Mouse (Mus musculus) gastrocnemius, postnatal 36 days (tissue): ENCODE measurements around the gene Ntn3. TPM values are rescaled to one million over a fixed set of nuclear protein-coding genes. Genes with fewer than 3 reads are reported as not detected.

Experiments used
- DNase-seq, 2 experiments: peaks; one replicate each; pipeline ENCODE4 v3.0.0; 2022
- intact Hi-C: fragments of 180-260 bp; cut with DNase I; formaldehyde crosslinking; loops from one replicate; pipeline ENCODE4 v1.15.1; 2025
- microRNA-seq, 2 experiments: library from miRNA; unstranded; fragments of <30 nt; microRNA quantifications; one replicate each; pipeline ENCODE4 v1.2.0; 2021
- total RNA-seq, 2 experiments: library from RNA; stranded (reverse); gene quantifications; 2 replicates each; pipeline ENCODE4 v1.2.3; 2021

The Ntn3 gene
- total RNA-seq, 2 experiments from 2014 or later: 0.33 to 0.35 TPM

- intact Hi-C loops: no loop called here
- no peak for DNase-seq
These were observed 52.9 kb downstream of the Ntn3 start for GRCm38 (mm10) chr17:24156394-24156793.

- intact Hi-C loops: no loop called here
- DNase-seq: no peak
These were observed 53.6 kb downstream of the Ntn3 start for GRCm38 (mm10) chr17:24155742-24156141.

GRCm38 (mm10) chr17:24154463-24154862 is 54.9 kb downstream of the Ntn3 start:
- intact Hi-C loops: loop anchor here (5.0 kb wide), 2 partner anchors 153 to 233 kb away; no protein-coding TSS in a partner anchor
- DNase-seq: no peak

Small RNA genes lying within 50 kb of the gene (microRNA-seq; reads per million reads assigned to microRNA genes)
- 0 to 0.36 reads per million in 2 experiments for gene Mir5134
- gene Mir6965: 0 reads per million in 2 experiments

Other genes starting within 250 kb of the Ntn3 start
- gene Prss30, start 229.0 kb downstream of the Ntn3 start, total RNA-seq: not detected
- gene Prss22, start 211.4 kb downstream of the Ntn3 start, total RNA-seq: not detected
- not detected for gene Prss27, start 171.4 kb downstream of the Ntn3 start, total RNA-seq
- 1 to 10 TPM; 7.6 to 8.8 TPM for gene Kctd5, start 136.0 kb downstream of the Ntn3 start, total RNA-seq
- gene Pdpk1, start 58.6 kb downstream of the Ntn3 start, total RNA-seq: 10 to 100 TPM; 35.5 to 39.9 TPM
- gene Amdhd2, start 45.8 kb downstream of the Ntn3 start, total RNA-seq: 10 to 100 TPM in 1 of 2 experiments, 1 to 10 TPM in 1; 8.4 to 10.4 TPM
- gene Atp6v0c, start 39.8 kb downstream of the Ntn3 start, total RNA-seq: 100 to 1,000 TPM; 142 to 153 TPM
- 1 to 10 TPM; 2.9 to 4.4 TPM for gene Tbc1d24, start 4.0 kb downstream of the Ntn3 start, total RNA-seq
- 1 to 10 TPM in 1 of 2 experiments, under 1 TPM in 1; 0.96 to 1.1 TPM for gene Tedc2, start 11.3 kb upstream of the Ntn3 start, total RNA-seq
- gene Ccnf, start 42.0 kb upstream of the Ntn3 start, total RNA-seq: 1 to 10 TPM in 1 of 2 experiments, under 1 TPM in 1; 0.91 to 1.1 TPM
- not detected for gene Abca17, start 141.5 kb upstream of the Ntn3 start, total RNA-seq
- 1 to 10 TPM; 6.5 to 7.4 TPM for gene Abca3, start 142.4 kb upstream of the Ntn3 start, total RNA-seq
- gene Rnps1, start 205.0 kb upstream of the Ntn3 start, total RNA-seq: 10 to 100 TPM; 41.7 to 48.3 TPM
- gene Eci1, start 217.1 kb upstream of the Ntn3 start, total RNA-seq: 100 to 1,000 TPM; 129 to 179 TPM
- under 1 TPM; 0.49 to 0.99 TPM for gene Dnase1l2, start 233.6 kb upstream of the Ntn3 start, total RNA-seq